Mouse (Mus musculus) heart, embryonic 16.5 days (tissue): ENCODE data around the gene Pms2. TPM values are rescaled to one million over a fixed set of nuclear protein-coding genes. Genes with fewer than 3 reads are reported as not detected.

ENCODE experiments used
- ATAC-seq: fragments of 200-750 bp; cut with Nextera tagmentation; replicated peaks from 2 replicates; pipeline ENCODE4 v1.8.0; 2017; ENCODE audit warnings: moderate number of reproducible peaks; ENCODE audit not compliant: insufficient read depth, low FRiP score; ENCODE audit errors: extremely low read depth
- H3K27ac ChIP-seq: fragments of 300-500 bp; sonication (generic); 2 replicates; pipeline ENCODE4 v1.5.1; 2014; ENCODE audit warnings: mild to moderate bottlenecking, low read length, control low read depth, moderate library complexity
- H3K27me3 ChIP-seq: fragments of 300-500 bp; sonication (generic); 2 replicates; pipeline ENCODE4 v1.6.1; 2014; ENCODE audit warnings: low read length, mixed read lengths; ENCODE audit not compliant: control insufficient read depth, insufficient read depth
- H3K36me3 ChIP-seq: fragments of 300-500 bp; sonication (generic); 2 replicates; pipeline ENCODE4 v1.6.1; 2014; ENCODE audit not compliant: control insufficient read depth, insufficient read depth
- H3K4me1 ChIP-seq: fragments of 300-500 bp; sonication (generic); 2 replicates; pipeline ENCODE4 v1.6.1; 2014; ENCODE audit warnings: low read length, mixed read lengths; ENCODE audit not compliant: control insufficient read depth, insufficient read depth
- H3K4me2 ChIP-seq: fragments of 300-500 bp; sonication (generic); 2 replicates; pipeline ENCODE4 v1.6.1; 2014; ENCODE audit warnings: low read depth, mild to moderate bottlenecking, control low read depth, low read length
- H3K4me3 ChIP-seq: fragments of 300-500 bp; sonication (generic); 2 replicates; pipeline ENCODE4 v1.5.1; 2014; ENCODE audit warnings: mild to moderate bottlenecking, control low read depth, low read length
- H3K9ac ChIP-seq: fragments of 300-500 bp; sonication (generic); 2 replicates; pipeline ENCODE4 v1.6.1; 2014; ENCODE audit warnings: low read length, control low read depth
- H3K9me3 ChIP-seq: fragments of 300-500 bp; sonication (generic); replicated peaks from 2 replicates; pipeline ENCODE4 v1.6.1; 2016; ENCODE audit warnings: low read length; ENCODE audit not compliant: control insufficient read depth
- WGBS: fragments of 180-500 bp; shearing (Covaris S2); extraction: QIAGEN DNeasy Blood & Tissue Kit; methylation state at CpG from one replicate; pipeline ENCODE4 v1.1.7; 2014; 5-methylcytosine and 5-hydroxymethylcytosine counted together
- polyA plus RNA-seq: library from polyadenylated mRNA; unstranded; fragments of >200 nt; fragmentation: Nextera tagmentation; extraction: Ambion mirVana; gene quantifications from 2 replicates; pipeline ENCODE4 v1.2.1, GENCODE M21; 2015

Gene Pms2
- polyA plus RNA-seq, 1 experiment from 2014 or later, result 16.7 TPM

DNA sequence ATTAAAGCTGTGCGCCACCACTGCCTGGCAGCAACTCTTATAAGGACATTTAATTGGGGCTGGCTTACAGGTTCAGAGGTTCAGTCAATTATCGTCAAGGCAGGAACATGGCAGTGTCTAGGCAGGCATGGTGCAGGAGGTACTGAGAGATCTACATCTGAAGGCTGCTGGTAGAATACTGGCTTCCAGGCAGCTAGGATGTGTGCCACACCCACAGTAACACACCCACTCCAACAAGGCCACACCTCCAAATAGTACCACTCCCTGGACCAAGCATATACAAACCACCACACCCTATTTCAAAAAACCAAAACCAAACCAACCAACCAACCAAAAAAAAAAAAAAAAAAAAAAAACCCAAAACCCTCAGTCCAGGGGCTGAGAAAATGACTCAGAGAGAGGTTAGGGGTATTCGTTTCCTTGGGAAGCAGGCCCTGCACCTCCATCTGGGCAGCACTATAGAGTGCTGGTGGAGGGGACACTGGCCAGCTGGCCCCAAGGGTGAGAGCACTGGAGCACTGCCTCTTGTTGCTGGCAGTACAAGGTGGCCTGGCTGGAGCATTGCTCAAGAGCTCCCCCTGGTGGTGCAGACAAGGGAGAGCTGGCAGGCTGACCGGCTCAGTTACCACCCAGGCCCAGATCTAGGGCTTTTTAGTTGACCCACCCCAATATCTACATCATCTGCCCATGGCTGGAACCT lies 65.3 kb downstream of the Pms2 start:
- H3K4me2 ChIP-seq, result no peak overlapping the region
- no peaks in the 10 kb centered on the region for H3K9me3 ChIP-seq
- no peak overlapping the region for H3K4me3 ChIP-seq
- 51% methylated on average over 4 of the region's 4 CpGs for WGBS
- no peaks in the 10 kb centered on the region for H3K36me3 ChIP-seq
- H3K27ac ChIP-seq, result no peak overlapping the region
- no peaks in the 10 kb centered on the region for H3K4me1 ChIP-seq
- no peaks in the 10 kb centered on the region for H3K27me3 ChIP-seq
- peak; percentile 55; the same call in 1 of the 2 replicates for ATAC-seq
- no peak overlapping the region for H3K9ac ChIP-seq

GRCm38 (mm10) chr5:143975631-143975933 lies 65.8 kb downstream of the Pms2 start:
- no peak for ATAC-seq
- 37% methylated on average over 2 of the region's 2 CpGs for WGBS
- Histone ChIP-seq H3K9ac (no peak overlapping the region), H3K4me3 (no peak overlapping the region), H3K9me3 (no peaks in the 10 kb centered on the region), H3K27ac (no peak overlapping the region), H3K4me2 (no peak overlapping the region), H3K27me3 (no peaks in the 10 kb centered on the region), H3K4me1 (no peaks in the 10 kb centered on the region), H3K36me3 (no peaks in the 10 kb centered on the region)

DNA sequence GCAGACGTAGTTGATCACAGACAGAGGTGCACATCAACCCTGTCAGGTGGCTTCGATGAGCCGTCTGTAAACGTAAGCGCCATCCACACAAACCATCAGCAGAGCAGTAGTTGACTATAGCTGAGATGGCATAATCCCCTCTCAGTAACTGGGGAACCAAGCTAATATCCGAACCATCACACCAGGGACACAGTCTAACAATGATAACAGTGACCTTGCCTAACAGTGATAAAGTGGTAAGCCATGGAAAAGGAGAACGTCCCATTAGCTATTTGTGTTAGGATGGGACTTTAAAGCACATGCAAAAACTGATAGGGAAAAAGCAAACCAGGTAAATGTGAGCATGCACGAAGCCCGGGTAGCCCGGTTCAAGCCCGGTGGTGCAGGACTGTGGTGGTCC lies 66.5 kb downstream of the Pms2 start:
- ATAC-seq, result no peak
- no peak overlapping the region for H3K9ac ChIP-seq

DNA sequence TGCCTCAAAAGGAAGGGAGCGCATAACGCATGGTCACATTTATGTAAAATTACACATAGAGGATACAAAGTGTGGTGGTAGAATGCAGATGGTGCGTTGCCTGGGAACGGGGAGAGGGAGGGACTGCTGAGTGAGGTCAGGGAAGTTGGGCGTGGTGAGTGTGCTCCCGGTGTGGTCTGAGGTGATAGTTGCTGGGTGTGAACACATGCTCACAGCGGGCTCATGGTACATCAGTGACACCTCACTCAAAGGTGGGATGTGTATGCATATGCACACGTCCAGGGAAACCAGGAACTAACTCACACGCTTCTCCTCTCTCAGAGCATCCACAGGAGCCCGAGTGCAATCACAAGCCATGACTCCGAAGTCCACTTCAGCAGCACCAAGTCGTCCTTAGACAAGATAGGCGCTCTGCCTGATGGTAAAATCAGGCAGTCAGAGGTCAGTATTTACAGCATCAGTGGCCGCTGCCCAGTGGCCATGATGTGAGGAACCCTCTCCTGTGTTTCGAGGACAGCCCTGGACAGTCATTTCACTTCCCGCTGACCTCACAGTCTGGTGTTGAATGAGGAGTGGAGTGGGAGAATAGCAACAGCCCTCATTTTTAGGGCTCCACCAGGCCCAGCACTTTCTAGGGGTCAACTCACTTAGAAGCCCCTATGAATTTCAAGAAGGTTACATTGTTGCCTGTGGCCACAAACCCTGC lies 67.1 kb downstream of the Pms2 start:
- H3K4me2 ChIP-seq, result no peak overlapping the region
- 54% methylated on average over 16 of the region's 16 CpGs for WGBS
- ATAC-seq, result no peak
- H3K36me3 ChIP-seq, result no peaks in the 10 kb centered on the region
- no peak overlapping the region for H3K4me3 ChIP-seq
- H3K9me3 ChIP-seq, result no peaks in the 10 kb centered on the region
- H3K4me1 ChIP-seq, result peaks cover 3% of the 10 kb centered on the region; the same call in 1 of the 2 replicates
- no peak overlapping the region for H3K27ac ChIP-seq
- H3K27me3 ChIP-seq, result no peaks in the 10 kb centered on the region
- H3K9ac ChIP-seq, result no peak overlapping the region

More for the DNA sequence above, 66.5 kb downstream of the Pms2 start:
- Histone ChIP-seq H3K27me3 (no peaks in the 10 kb centered on the region), H3K36me3 (no peaks in the 10 kb centered on the region), H3K4me3 (no peak overlapping the region), H3K4me2 (no peak overlapping the region), H3K27ac (no peak overlapping the region), H3K4me1 (peaks cover 3% of the 10 kb centered on the region; the same call in 1 of the 2 replicates), H3K9me3 (no peaks in the 10 kb centered on the region)
- WGBS, result 79% methylated on average over 11 of the region's 11 CpGs

DNA sequence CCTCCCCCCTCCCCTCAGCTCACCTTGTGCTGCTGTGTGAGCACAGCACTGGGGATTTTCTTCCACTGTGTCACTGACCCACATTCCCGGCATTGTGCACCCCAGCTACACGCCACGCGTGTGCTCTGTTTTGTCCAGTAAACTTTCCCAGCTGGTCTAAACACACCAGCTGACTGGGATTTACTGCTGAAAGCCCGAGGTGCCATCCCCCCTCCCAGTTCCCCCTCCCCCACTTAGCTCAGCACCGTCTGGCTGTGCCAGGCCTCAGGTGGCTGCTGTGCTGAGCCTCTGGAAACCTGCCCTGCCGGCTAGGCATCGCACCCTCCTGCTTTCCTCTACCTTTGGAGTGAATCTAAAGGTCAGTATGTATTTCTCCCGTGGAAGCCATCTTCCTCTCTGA lies 71.1 kb downstream of the Pms2 start:
- WGBS, result 29% methylated on average over 9 of the region's 9 CpGs
- no peak overlapping the region for H3K4me3 ChIP-seq
- peaks cover 3% of the 10 kb centered on the region; the same call in 1 of the 2 replicates for H3K4me1 ChIP-seq
- no peak overlapping the region for H3K4me2 ChIP-seq
- ATAC-seq, result 0 out of 2 replicates have a peak, but pooled peaks have one; percentile 49
- no peak overlapping the region for H3K9ac ChIP-seq
- H3K36me3 ChIP-seq, result no peaks in the 10 kb centered on the region; the same call in 1 of the 2 replicates
- H3K27ac ChIP-seq, result no peak overlapping the region
- no peaks in the 10 kb centered on the region for H3K27me3 ChIP-seq
- no peaks in the 10 kb centered on the region for H3K9me3 ChIP-seq

GRCm38 (mm10) chr5:143982361-143982760 lies 72.6 kb downstream of the Pms2 start:
- no peak overlapping the region for H3K9ac ChIP-seq
- H3K36me3 ChIP-seq, result peaks cover 12% of the 10 kb centered on the region
- H3K4me3 ChIP-seq, result no peak overlapping the region
- no peaks in the 10 kb centered on the region for H3K9me3 ChIP-seq
- no peak overlapping the region for H3K27ac ChIP-seq
- no peaks in the 10 kb centered on the region for H3K27me3 ChIP-seq
- ATAC-seq, result no peak
- H3K4me1 ChIP-seq, result peaks cover 3% of the 10 kb centered on the region; the same call in 1 of the 2 replicates
- H3K4me2 ChIP-seq, result no peak overlapping the region
- WGBS, result 71% methylated on average over 2 of the region's 2 CpGs

Other genes with a start within 250 kb of the Pms2 start
- gene Usp42, start 177.7 kb upstream of the Pms2 start, polyA plus RNA-seq, result 9.7 and 11.3 TPM in 2 replicates
- 26.3 and 26.4 TPM in 2 replicates for gene Eif2ak1, start 92.2 kb upstream of the Pms2 start, polyA plus RNA-seq
- gene Ankrd61, start 12.3 kb upstream of the Pms2 start, polyA plus RNA-seq, result 0.28 and 0.41 TPM in 2 replicates
- 91.4 and 91.5 TPM in 2 replicates for gene Aimp2, start 117 bp upstream of the Pms2 start, polyA plus RNA-seq
- gene Gm42421, start 18.2 kb downstream of the Pms2 start, polyA plus RNA-seq, result 0.46 TPM in 1 of 2 replicates, not detected in the other
- gene Rsph10b, start 23.1 kb downstream of the Pms2 start, polyA plus RNA-seq, result 1.1 and 1.9 TPM in 2 replicates
- 49.9 and 57.6 TPM in 2 replicates for gene Ccz1, start 104.9 kb downstream of the Pms2 start, polyA plus RNA-seq
- 0.64 TPM in 1 of 2 replicates, not detected in the other for gene Ocm, start 116.7 kb downstream of the Pms2 start, polyA plus RNA-seq
- 3.5 and 4.1 TPM in 2 replicates for gene Lmtk2, start 190.5 kb downstream of the Pms2 start, polyA plus RNA-seq